Mouse (Mus musculus) liver, embryonic 14.5 days (tissue): ENCODE measurements around the gene Gm10985. TPM values are rescaled to one million over a fixed set of nuclear protein-coding genes. Genes with fewer than 3 reads are reported as not detected.

Experiments
- ATAC-seq: fragments of 200-750 bp; cut with Nextera tagmentation; 2 replicates; pipeline ENCODE4 v1.8.0; 2017; ENCODE audit warnings: moderate number of reproducible peaks, mild to moderate bottlenecking, moderate library complexity; ENCODE audit not compliant: insufficient read depth
- DNase-seq, 3 experiments: peaks; one replicate each; pipeline ENCODE4 v3.0.0-alpha.2; 2012 to 2013; ENCODE audit warnings: low read depth in 3 of 3, low spot score in 3 of 3
- H3K27ac ChIP-seq: fragments of 300-500 bp; sonication (generic); 2 replicates; pipeline ENCODE4 v1.5.1; 2014; ENCODE audit warnings: moderate library complexity, mild to moderate bottlenecking, control low read depth, inconsistent platforms
- H3K27me3 ChIP-seq: fragments of 300-500 bp; sonication (generic); 2 replicates; pipeline ENCODE4 v1.6.1; 2014; ENCODE audit warnings: mild to moderate bottlenecking, low read length, moderate library complexity; ENCODE audit not compliant: control insufficient read depth, insufficient read depth
- H3K36me3 ChIP-seq: fragments of 300-500 bp; sonication (generic); replicated peaks from 2 replicates; pipeline ENCODE4 v1.6.1; 2014; ENCODE audit warnings: low read depth; ENCODE audit not compliant: control insufficient read depth, insufficient read depth
- H3K4me1 ChIP-seq, 2 experiments: fragments of 200-500 bp in 1 of 2; fragments of 300-500 bp in 1 of 2; sonication (generic) in 1 of 2; replicated peaks; 2 replicates each; pipeline ENCODE4 v1.6.1; 2012 to 2014; ENCODE audit warnings: antibody characterized with exemption in 1 of 2, inconsistent platforms in 1 of 2, low read length in 1 of 2; ENCODE audit not compliant: control insufficient read depth in 2 of 2, insufficient read depth in 2 of 2
- H3K4me2 ChIP-seq: fragments of 300-500 bp; sonication (generic); 2 replicates; pipeline ENCODE4 v1.6.1; 2014; ENCODE audit warnings: low read depth, mild to moderate bottlenecking, control low read depth, moderate library complexity
- H3K4me3 ChIP-seq, 2 experiments: fragments of 200-500 bp in 1 of 2; fragments of 300-500 bp in 1 of 2; sonication (generic) in 1 of 2; 2 replicates each; pipeline ENCODE4 v1.5.1; 2012 to 2014; ENCODE audit warnings: low read depth in 2 of 2, low read length in 2 of 2, mild to moderate bottlenecking in 2 of 2, control low read depth in 1 of 2, inconsistent platforms in 1 of 2, moderate library complexity in 1 of 2; ENCODE audit not compliant: insufficient read depth in 1 of 2
- H3K9ac ChIP-seq: fragments of 300-500 bp; sonication (generic); replicated peaks from 2 replicates; pipeline ENCODE4 v1.6.1; 2014; ENCODE audit warnings: mild to moderate bottlenecking, control low read depth, moderate library complexity
- H3K9me3 ChIP-seq: fragments of 300-500 bp; sonication (generic); 2 replicates; pipeline ENCODE4 v1.6.1; 2016; ENCODE audit warnings: low read length, mixed read lengths; ENCODE audit not compliant: control insufficient read depth
- CTCF ChIP-seq: IDR thresholded peaks from 2 replicates; pipeline ENCODE4 v1.5.1; 2016; ENCODE audit warnings: antibody characterized with exemption, low read depth, control low read depth
- EP300 ChIP-seq: IDR thresholded peaks from 2 replicates; pipeline ENCODE4 v1.6.1; 2016; ENCODE audit warnings: antibody characterized with exemption, low read depth
- WGBS: fragments of 180-500 bp; shearing (Covaris S2); extraction: QIAGEN DNeasy Blood & Tissue Kit; methylation state at CpG from one replicate; pipeline ENCODE4 v1.1.7; 2014; ENCODE audit not compliant: insufficient replicate concordance; 5-methylcytosine and 5-hydroxymethylcytosine counted together
- polyA plus RNA-seq, 2 experiments: library from polyadenylated mRNA; depleted of rRNA in 1 of 2; stranded (reverse) in 1 of 2; unstranded in 1 of 2; fragments of >200 nt; fragmentation: Nextera tagmentation in 1 of 2; extraction: Ambion mirVana in 1 of 2; gene quantifications; 2 replicates each; pipeline versions ENCODE4 v1.2.1 to v1.2.3; 2012 to 2014

The Gm10985 gene
- polyA plus RNA-seq, 2 experiments = not detected

GRCm38 (mm10) chr3:53863383-53864220, 18.7 kb downstream of the Gm10985 start, which contains the start of gene Ufm1:
Gene Ufm1, minus strand, starts transcription at chr3:53863830.
- Histone ChIP-seq H3K36me3 (peaks cover 13% of the 10 kb centered on the region), H3K4me2 (peak within 1 kb of the TSS; percentile 75), H3K27ac (no peak within 1 kb of the TSS), H3K27me3 (no peaks in the 10 kb centered on the region), H3K4me1 (peaks cover 0 to 6% of the 10 kb centered on the region in 2 experiments; a peak in 2 of 4 replicates), H3K9me3 (no peaks in the 10 kb centered on the region), H3K4me3 (peak within 1 kb of the TSS; percentile 94 to 96), H3K9ac (peak within 1 kb of the TSS; percentile 87)
- DNase-seq = peak; percentile 84 to 87 (median 86)
- TF ChIP-seq CTCF (no peak), EP300 (peak; percentile 63)
- under 1% methylated on average over 58 of the region's 58 CpGs for WGBS
- ATAC-seq = peak; percentile 98

DNA sequence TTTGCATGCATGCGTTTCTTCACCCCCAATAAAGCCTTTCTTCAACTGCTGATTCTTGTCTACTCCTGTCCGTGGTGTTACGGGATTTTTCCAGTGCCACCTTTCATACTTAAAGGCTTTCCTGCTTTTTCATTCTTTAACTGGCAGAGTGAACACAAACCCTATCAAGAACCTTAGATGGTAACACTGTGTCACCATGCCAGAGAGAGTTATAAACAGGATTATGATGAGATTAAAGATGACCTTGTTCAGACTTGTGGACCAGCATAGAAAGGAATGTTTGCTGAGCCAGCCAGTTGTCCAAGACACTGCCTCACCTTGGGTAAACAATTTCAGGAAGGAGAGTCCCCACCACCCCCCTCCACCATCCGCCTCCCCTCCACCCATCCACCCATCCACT, 23.3 kb downstream of the Gm10985 start:
- 66% methylated on average over 4 of the region's 4 CpGs for WGBS
- DNase-seq (no peak), ATAC-seq (no peak)
- no peak overlapping the region for H3K4me3 ChIP-seq
- no peaks in the 10 kb centered on the region for H3K36me3 ChIP-seq
- no peaks in the 10 kb centered on the region for H3K27me3 ChIP-seq
- no peak for TF ChIP-seq CTCF
- H3K9me3 ChIP-seq = no peaks in the 10 kb centered on the region
- H3K4me2 ChIP-seq = no peak overlapping the region
- H3K9ac ChIP-seq = no peak overlapping the region
- no peak overlapping the region for H3K27ac ChIP-seq
- H3K4me1 ChIP-seq = peaks cover 0 to 2% of the 10 kb centered on the region in 2 experiments; a peak in 2 of 4 replicates

GRCm38 (mm10) chr3:53869263-53869662, 24.4 kb downstream of the Gm10985 start:
- 26% methylated on average over 1 of the region's 1 CpGs for WGBS
- no peaks in the 10 kb centered on the region for H3K9me3 ChIP-seq
- H3K4me3 ChIP-seq = no peak overlapping the region
- H3K27me3 ChIP-seq = no peaks in the 10 kb centered on the region
- no peak overlapping the region for H3K27ac ChIP-seq
- H3K9ac ChIP-seq = no peak overlapping the region
- peaks cover 0 to 2% of the 10 kb centered on the region in 2 experiments; a peak in 2 of 4 replicates for H3K4me1 ChIP-seq
- H3K36me3 ChIP-seq = no peaks in the 10 kb centered on the region
- no peak for TF ChIP-seq EP300
- TF ChIP-seq CTCF = no peak
- ATAC-seq (no peak), DNase-seq (no peak)
- no peak overlapping the region for H3K4me2 ChIP-seq

GRCm38 (mm10) chr3:53870482-53870881, 25.6 kb downstream of the Gm10985 start:
- no peak for ATAC-seq
- Histone ChIP-seq H3K9me3 (no peaks in the 10 kb centered on the region), H3K4me3 (no peak overlapping the region), H3K36me3 (no peaks in the 10 kb centered on the region), H3K9ac (no peak overlapping the region), H3K27ac (no peak overlapping the region), H3K27me3 (no peaks in the 10 kb centered on the region), H3K4me2 (no peak overlapping the region), H3K4me1 (no peaks in the 10 kb centered on the region)
- TF ChIP-seq EP300 (no peak), CTCF (no peak)
- 52% methylated on average over 6 of the region's 6 CpGs for WGBS
- no peak for DNase-seq

GRCm38 (mm10) chr3:53871596-53871995, 26.7 kb downstream of the Gm10985 start:
- 53% methylated on average over 1 of the region's 1 CpGs for WGBS
- no peak for DNase-seq
- no peak overlapping the region for H3K4me3 ChIP-seq
- no peak for TF ChIP-seq EP300
- TF ChIP-seq CTCF = no peak
- no peaks in the 10 kb centered on the region for H3K4me1 ChIP-seq
- H3K36me3 ChIP-seq = no peaks in the 10 kb centered on the region
- ATAC-seq = no peak
- no peaks in the 10 kb centered on the region for H3K27me3 ChIP-seq
- no peak overlapping the region for H3K4me2 ChIP-seq
- H3K9me3 ChIP-seq = no peaks in the 10 kb centered on the region
- no peak overlapping the region for H3K27ac ChIP-seq
- no peak overlapping the region for H3K9ac ChIP-seq
